Mouse (Mus musculus): ENCODE data around the gene Mbnl1. TPM values are rescaled to one million over a fixed set of nuclear protein-coding genes. Genes with fewer than 3 reads are reported as not detected.

The Mbnl1 gene
- polyA plus RNA-seq (2015; fragmentation: Nextera tagmentation; extraction: Ambion mirVana) = 54.6 and 62.6 TPM in 2 replicates

GRCm38 (mm10) chr3:60472681-60473177 is at the start of gene Mbnl1:
Gene Mbnl1, plus strand, starts transcription at chr3:60472830.

Measured in neural tube, postnatal 0 days (tissue).